9 mouse cellular contexts compared by ENCODE assay signal in the genomic region with DNA sequence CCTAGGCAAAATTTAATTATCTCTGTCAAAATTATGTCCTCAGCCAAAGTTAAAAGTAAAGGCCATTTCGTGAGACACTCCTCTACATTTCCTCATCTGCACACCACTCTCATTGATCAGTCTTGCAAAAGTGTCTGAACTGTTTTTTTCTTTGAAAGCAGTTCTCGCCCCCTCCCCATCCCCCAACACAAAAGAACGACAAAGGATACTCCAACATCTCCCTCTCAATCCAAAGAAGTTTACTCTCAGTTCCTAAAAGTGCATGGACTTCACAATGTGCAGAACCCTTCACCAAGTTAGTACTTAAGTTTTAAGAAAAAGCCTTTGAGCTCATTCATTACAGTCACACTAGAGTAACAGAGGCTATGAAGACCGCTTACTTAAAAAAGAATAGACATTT. TPM values are rescaled to one million over a fixed set of nuclear protein-coding genes. Genes with fewer than 3 reads are reported as not detected.
DNase-seq lines count a peak whose midpoint lies in the region; ATAC-seq lines count a peak whose summit lies in the region.
"Had no signal": no experiment of that assay in that cellular context is flagged by ENCODE, and none has a peak within 500 bp of the region (broad histone marks: within the 10 kb centered on the region; RNA-seq: fewer than 3 reads in every experiment).

No protein-coding gene starts in this region.

- H3K27me3 ChIP-seq in kidney, embryonic 16.5 days (ENCODE audit: insufficient read depth, low read length), result no peaks in the 10 kb centered on the region
- H3K27me3 ChIP-seq in forebrain, embryonic 10.5 days (ENCODE audit: poor library complexity, severe bottlenecking), result no peaks in the 10 kb centered on the region
- no peaks in the 10 kb centered on the region for H3K27me3 ChIP-seq in limb, embryonic 10.5 days (ENCODE audit: low read depth, poor library complexity, severe bottlenecking)
- no peaks in the 10 kb centered on the region for H3K27me3 ChIP-seq in neural tube, embryonic 13.5 days

- ATAC-seq in kidney, embryonic 16.5 days (ENCODE audit: low FRiP score, low TSS enrichment), result no peak
- ATAC-seq in neural tube, embryonic 13.5 days (ENCODE audit: low read depth), result no peak

- no peaks in the 10 kb centered on the region for H3K4me1 ChIP-seq in kidney, embryonic 16.5 days (ENCODE audit: insufficient read depth, low read length)
- peaks cover 49% of the 10 kb centered on the region for H3K4me1 ChIP-seq in forebrain, embryonic 10.5 days
- peaks cover 17% of the 10 kb centered on the region for H3K4me1 ChIP-seq in limb, embryonic 10.5 days
- peaks cover 25% of the 10 kb centered on the region for H3K4me1 ChIP-seq in neural tube, embryonic 13.5 days (replicated peaks)

- H3K9ac ChIP-seq in kidney, embryonic 16.5 days (replicated peaks; ENCODE audit: low read length), result 0 out of 2 replicates have a peak overlapping the region, but pooled peaks have one; percentile 22
- H3K9ac ChIP-seq in neural tube, embryonic 13.5 days, result peak overlapping the region; percentile 72

- no peaks in the 10 kb centered on the region for H3K36me3 ChIP-seq in kidney, embryonic 16.5 days (ENCODE audit: insufficient read depth, low read length)
- H3K36me3 ChIP-seq in forebrain, embryonic 10.5 days (replicated peaks), result 0 out of 2 replicates have a peak, but pooled peaks cover 2% of the 10 kb centered on the region
- H3K36me3 ChIP-seq in limb, embryonic 10.5 days, result no peaks in the 10 kb centered on the region
- no peaks in the 10 kb centered on the region for H3K36me3 ChIP-seq in neural tube, embryonic 13.5 days

- H3K4me2 ChIP-seq in kidney, embryonic 16.5 days (replicated peaks; ENCODE audit: low read depth, low read length), result peak overlapping the region; percentile 74
- peak overlapping the region; percentile 65 for H3K4me2 ChIP-seq in neural tube, embryonic 13.5 days

- peak overlapping the region; percentile 50 for H3K4me3 ChIP-seq in kidney, embryonic 16.5 days (ENCODE audit: low read length)
- H3K4me3 ChIP-seq in forebrain, embryonic 10.5 days, result peak overlapping the region; percentile 59
- peak overlapping the region; percentile 60 for H3K4me3 ChIP-seq in limb, embryonic 10.5 days
- H3K4me3 ChIP-seq in neural tube, embryonic 13.5 days, result peak overlapping the region; percentile 53
- H3K4me3 ChIP-seq: myocyte had no signal

- DNase-seq in kidney, postnatal 25 days, result no peak
- DNase-seq in forebrain, embryonic 10.5 days (ENCODE audit: extremely low spot score, low spot score), result no peak
- no peak for DNase-seq in limb, embryonic 10.5 days (ENCODE audit: low spot score)
- no peak for DNase-seq in frontal cortex, adult 2 months (ENCODE audit: extremely low spot score in 1 of 2, low spot score in 1 of 2)
- no peak for DNase-seq in T-cell, adult 2 months (ENCODE audit: low spot score)
- DNase-seq in kidney, adult 18-20 months, result no peak

- no peaks in the 10 kb centered on the region for H3K9me3 ChIP-seq in kidney, embryonic 16.5 days (ENCODE audit: low read length)
- no peaks in the 10 kb centered on the region for H3K9me3 ChIP-seq in forebrain, embryonic 10.5 days
- H3K9me3 ChIP-seq in limb, embryonic 10.5 days (replicated peaks), result no peaks in the 10 kb centered on the region
- no peaks in the 10 kb centered on the region for H3K9me3 ChIP-seq in neural tube, embryonic 13.5 days

- 35% methylated on average over 4 of the region's 4 CpGs for WGBS in kidney, embryonic 16.5 days
- 23% methylated on average over 4 of the region's 4 CpGs for WGBS in forebrain, embryonic 10.5 days
- WGBS in limb, embryonic 10.5 days, result 42% methylated on average over 4 of the region's 4 CpGs
- WGBS in neural tube, embryonic 13.5 days, result 12% methylated on average over 4 of the region's 4 CpGs

- H3K27ac ChIP-seq in kidney, embryonic 16.5 days (ENCODE audit: low read length), result no peak overlapping the region
- peak overlapping the region; percentile 89 for H3K27ac ChIP-seq in forebrain, embryonic 10.5 days
- no peak overlapping the region for H3K27ac ChIP-seq in limb, embryonic 10.5 days
- H3K27ac ChIP-seq in neural tube, embryonic 13.5 days (replicated peaks), result 0 out of 2 replicates have a peak overlapping the region, but pooled peaks have one; percentile 86

RNA-seq across cellular contexts. Expression of gene Abcd2, which starts 1.6 kb away (rescaled TPM):
- 4.1 TPM in 2 replicates for polyA plus RNA-seq in kidney, embryonic 16.5 days (2015; fragmentation: Nextera tagmentation; extraction: Ambion mirVana)
- polyA plus RNA-seq in forebrain, embryonic 10.5 days (2016; fragmentation: Nextera tagmentation; extraction: Ambion mirVana), result 16.0 and 16.3 TPM in 2 replicates
- polyA plus RNA-seq in limb, embryonic 10.5 days (2016; fragmentation: Nextera tagmentation; extraction: Ambion mirVana), result 2.1 and 3.2 TPM in 2 replicates
- 6.3 and 7.0 TPM in 2 replicates for polyA plus RNA-seq in neural tube, embryonic 13.5 days (2015; fragmentation: Nextera tagmentation; extraction: Ambion mirVana)
- 12.7 and 14.2 TPM in 2 replicates for polyA plus RNA-seq in frontal cortex, adult 2 months (2012; rRNA removed)

RNA-seq across cellular contexts. Expression of gene CN725425, which starts 9.3 kb away (rescaled TPM):
- not detected in 2 replicates for polyA plus RNA-seq in kidney, embryonic 16.5 days (2015; fragmentation: Nextera tagmentation; extraction: Ambion mirVana)
- polyA plus RNA-seq in forebrain, embryonic 10.5 days (2016; fragmentation: Nextera tagmentation; extraction: Ambion mirVana), result not detected in 2 replicates
- polyA plus RNA-seq in limb, embryonic 10.5 days (2016; fragmentation: Nextera tagmentation; extraction: Ambion mirVana), result not detected in 2 replicates
- not detected in 2 replicates for polyA plus RNA-seq in neural tube, embryonic 13.5 days (2015; fragmentation: Nextera tagmentation; extraction: Ambion mirVana)
- polyA plus RNA-seq in frontal cortex, adult 2 months (2012; rRNA removed), result 0.04 and 0.14 TPM in 2 replicates
- polyA plus RNA-seq: myocyte had no signal

Comparison
In these comparisons a context has a peak if more than half of its experiments do, and no peak if none do; other contexts are left out.
1. H3K27ac ChIP-seq: peak in forebrain, embryonic 10.5 days (single experiment) and neural tube, embryonic 13.5 days (single experiment); none in kidney, embryonic 16.5 days (single experiment) and limb, embryonic 10.5 days (single experiment).
2. Peak in every context shown above with its lines, with median percentiles within 50 percentile points of each other: H3K4me3 ChIP-seq.